Mouse (Mus musculus) lung, postnatal 0 days (tissue): ENCODE measurements at regions not wholly inside any gene's neighbourhood (a gene's known extent, or its start where the extent isn't known, plus 50 kb on each side); places are given as distances from the start of the nearest gene placed in this dataset.

Source experiments
- ATAC-seq: fragments of 200-750 bp; cut with Nextera tagmentation; 2 replicates; pipeline ENCODE4 v1.8.0; 2017; ENCODE audit warnings: moderate library complexity
- DNase-seq: peaks from one replicate; pipeline ENCODE4 v3.0.0-alpha.2; 2016; ENCODE audit warnings: low spot score
- H3K27ac ChIP-seq: fragments of 300-500 bp; sonication (generic); 2 replicates; pipeline ENCODE4 v1.5.1; 2014; ENCODE audit warnings: antibody characterized with exemption, mild to moderate bottlenecking, low read length, mixed read lengths
- H3K27me3 ChIP-seq: fragments of 300-500 bp; sonication (generic); replicated peaks from 2 replicates; pipeline ENCODE4 v1.6.1; 2014; ENCODE audit warnings: low read length, mixed read lengths; ENCODE audit not compliant: insufficient read depth
- H3K36me3 ChIP-seq: fragments of 300-500 bp; sonication (generic); 2 replicates; pipeline ENCODE4 v1.6.1; 2014; ENCODE audit warnings: low read length, mixed read lengths; ENCODE audit not compliant: insufficient read depth
- H3K4me1 ChIP-seq: fragments of 300-500 bp; sonication (generic); 2 replicates; pipeline ENCODE4 v1.6.1; 2014; ENCODE audit warnings: antibody characterized with exemption, low read depth, low read length, mixed read lengths; ENCODE audit not compliant: insufficient read depth
- H3K4me2 ChIP-seq: fragments of 300-500 bp; sonication (generic); replicated peaks from 2 replicates; pipeline ENCODE4 v1.6.1; 2014; ENCODE audit warnings: low read depth, mild to moderate bottlenecking, low read length, moderate library complexity, mixed read lengths
- H3K4me3 ChIP-seq: fragments of 300-500 bp; sonication (generic); 2 replicates; pipeline ENCODE4 v1.5.1; 2014; ENCODE audit warnings: low read depth, low read length
- H3K9ac ChIP-seq: fragments of 300-500 bp; sonication (generic); replicated peaks from 2 replicates; pipeline ENCODE4 v1.6.1; 2014; ENCODE audit warnings: low read depth, mild to moderate bottlenecking
- H3K9me3 ChIP-seq: fragments of 300-500 bp; sonication (generic); 2 replicates; pipeline ENCODE4 v1.6.1; 2016; ENCODE audit warnings: low read length, mixed read lengths
- CTCF ChIP-seq: IDR thresholded peaks from 2 replicates; pipeline ENCODE4 v1.5.1; 2016; ENCODE audit warnings: antibody characterized with exemption, mild to moderate bottlenecking
- EP300 ChIP-seq: IDR thresholded peaks from 2 replicates; pipeline ENCODE4 v1.6.1; 2016; ENCODE audit warnings: antibody characterized with exemption, mild to moderate bottlenecking, control low read depth
- WGBS: fragments of 180-500 bp; shearing (Covaris S2); extraction: QIAGEN DNeasy Blood & Tissue Kit; methylation state at CpG from one replicate; pipeline ENCODE4 v1.1.7; 2014; 5-methylcytosine and 5-hydroxymethylcytosine counted together

GRCm38 (mm10) chr2:51316452-51316851, 167.5 kb upstream of the Rnd3 start:
- no peaks in the 10 kb centered on the region for H3K27me3 ChIP-seq
- 81% methylated on average over 8 of the region's 8 CpGs for WGBS
- H3K27ac ChIP-seq, result no peak overlapping the region
- H3K36me3 ChIP-seq, result no peaks in the 10 kb centered on the region
- no peak overlapping the region for H3K9ac ChIP-seq
- no peak for ATAC-seq
- no peak overlapping the region for H3K4me3 ChIP-seq
- no peaks in the 10 kb centered on the region for H3K9me3 ChIP-seq
- TF ChIP-seq EP300 (no peak), CTCF (no peak)
- DNase-seq, result no peak
- no peaks in the 10 kb centered on the region for H3K4me1 ChIP-seq
- no peak overlapping the region for H3K4me2 ChIP-seq

GRCm38 (mm10) chr2:51313414-51313813, 164.5 kb upstream of the Rnd3 start:
- Histone ChIP-seq H3K4me2 (no peak overlapping the region), H3K9ac (no peak overlapping the region), H3K9me3 (no peaks in the 10 kb centered on the region), H3K4me3 (no peak overlapping the region), H3K27me3 (no peaks in the 10 kb centered on the region), H3K4me1 (no peaks in the 10 kb centered on the region), H3K27ac (no peak overlapping the region), H3K36me3 (no peaks in the 10 kb centered on the region)
- TF ChIP-seq CTCF, result no peak
- TF ChIP-seq EP300, result no peak
- DNase-seq, result no peak
- 87% methylated on average over 4 of the region's 4 CpGs for WGBS
- no peak for ATAC-seq

GRCm38 (mm10) chr2:51306257-51306656, 157.3 kb upstream of the Rnd3 start:
- H3K36me3 ChIP-seq, result no peaks in the 10 kb centered on the region
- no peak overlapping the region for H3K9ac ChIP-seq
- 33% methylated on average over 1 of the region's 1 CpGs for WGBS
- no peak overlapping the region for H3K4me3 ChIP-seq
- H3K9me3 ChIP-seq, result no peaks in the 10 kb centered on the region
- no peak overlapping the region for H3K4me2 ChIP-seq
- H3K27me3 ChIP-seq, result no peaks in the 10 kb centered on the region
- TF ChIP-seq EP300 (no peak), CTCF (no peak)
- no peak overlapping the region for H3K27ac ChIP-seq
- no peaks in the 10 kb centered on the region for H3K4me1 ChIP-seq
- DNase-seq (no peak), ATAC-seq (no peak)

GRCm38 (mm10) chr2:51305411-51305810, 156.5 kb upstream of the Rnd3 start:
- no peaks in the 10 kb centered on the region for H3K36me3 ChIP-seq
- no peak overlapping the region for H3K9ac ChIP-seq
- 8% methylated on average over 6 of the region's 6 CpGs for WGBS
- ATAC-seq, result peak; percentile 92
- H3K27me3 ChIP-seq, result no peaks in the 10 kb centered on the region
- H3K27ac ChIP-seq, result no peak overlapping the region
- no peaks in the 10 kb centered on the region for H3K4me1 ChIP-seq
- TF ChIP-seq CTCF (peak; percentile 61), EP300 (no peak; the same call in 1 of the 2 replicates)
- H3K9me3 ChIP-seq, result no peaks in the 10 kb centered on the region
- H3K4me3 ChIP-seq, result no peak overlapping the region
- H3K4me2 ChIP-seq, result no peak overlapping the region
- DNase-seq, result peak; percentile 75

GRCm38 (mm10) chr2:51304694-51305093, 155.8 kb upstream of the Rnd3 start:
- TF ChIP-seq EP300 (no peak), CTCF (no peak)
- Histone ChIP-seq H3K9me3 (no peaks in the 10 kb centered on the region), H3K27ac (no peak overlapping the region), H3K4me2 (no peak overlapping the region), H3K4me3 (no peak overlapping the region), H3K36me3 (no peaks in the 10 kb centered on the region), H3K27me3 (no peaks in the 10 kb centered on the region), H3K9ac (no peak overlapping the region), H3K4me1 (no peaks in the 10 kb centered on the region)
- no peak for ATAC-seq
- WGBS, result 60% methylated on average over 6 of the region's 6 CpGs
- DNase-seq, result no peak

GRCm38 (mm10) chr2:51290659-51291260, 141.8 kb upstream of the Rnd3 start:
- no peak overlapping the region for H3K27ac ChIP-seq

GRCm38 (mm10) chr2:51288678-51289077, 139.8 kb upstream of the Rnd3 start:
- DNase-seq (no peak), ATAC-seq (no peak)
- Histone ChIP-seq H3K9me3 (no peaks in the 10 kb centered on the region), H3K27me3 (no peaks in the 10 kb centered on the region), H3K36me3 (no peaks in the 10 kb centered on the region), H3K4me2 (no peak overlapping the region), H3K27ac (no peak overlapping the region), H3K9ac (no peak overlapping the region), H3K4me3 (no peak overlapping the region), H3K4me1 (no peaks in the 10 kb centered on the region)
- TF ChIP-seq CTCF (no peak), EP300 (no peak)
- 78% methylated on average over 3 of the region's 3 CpGs for WGBS

More at GRCm38 (mm10) chr2:51290659-51291260, 141.8 kb upstream of the Rnd3 start:
- Histone ChIP-seq H3K36me3 (no peaks in the 10 kb centered on the region), H3K9ac (no peak overlapping the region), H3K4me2 (no peak overlapping the region), H3K4me1 (no peaks in the 10 kb centered on the region), H3K4me3 (no peak overlapping the region), H3K9me3 (no peaks in the 10 kb centered on the region), H3K27me3 (no peaks in the 10 kb centered on the region)
- DNase-seq, result no peak
- ATAC-seq, result no peak
- WGBS, result 50% methylated on average over 5 of the region's 5 CpGs
- TF ChIP-seq EP300 (no peak), CTCF (no peak)
